Mouse (Mus musculus) frontal cortex, postnatal 36 days (tissue): ENCODE results near the gene Ppp6r1.

Experiments
- DNase-seq, 2 experiments: peaks; one replicate each; pipeline ENCODE4 v3.0.0; 2022; ENCODE audit warnings: low spot score in 2 of 2

Ppp6r1 gene

DNA sequence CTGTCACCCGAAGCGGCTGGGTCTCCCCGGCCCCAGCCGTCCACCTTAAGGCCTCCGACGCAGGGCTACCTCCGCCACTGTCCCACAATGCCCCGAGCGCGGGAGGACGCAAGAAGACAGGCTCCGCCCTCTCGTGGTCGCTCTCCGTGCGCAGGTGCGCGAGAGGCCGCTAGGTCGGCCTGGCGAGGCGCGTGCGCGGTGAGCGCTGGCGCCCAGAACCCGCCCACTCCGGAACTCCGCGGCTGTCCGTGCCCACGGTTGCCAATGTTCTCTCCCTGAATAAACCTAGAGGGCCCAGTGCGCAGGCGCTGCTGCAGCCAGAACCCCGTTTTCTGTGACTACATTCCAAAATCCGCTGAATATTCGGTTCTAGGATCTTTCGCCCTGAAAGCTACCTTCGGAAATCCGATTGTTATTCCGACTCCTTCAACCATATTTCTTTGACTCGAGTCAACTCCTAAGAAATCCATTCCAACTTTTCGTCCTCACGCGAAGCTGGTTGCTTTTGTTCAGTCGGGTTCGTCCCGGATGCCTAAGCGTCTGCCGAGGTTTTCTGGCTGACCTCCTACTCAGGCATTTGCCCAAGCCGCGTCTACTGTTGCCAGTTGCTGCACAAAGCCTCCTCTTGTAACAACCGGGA is at the start of gene Ppp6r1:
Gene Ppp6r1 (minus strand): TSS at position 108 of the 640 bp plus-strand sequence.
- DNase-seq: peak; percentile 98 to 99

DNA sequence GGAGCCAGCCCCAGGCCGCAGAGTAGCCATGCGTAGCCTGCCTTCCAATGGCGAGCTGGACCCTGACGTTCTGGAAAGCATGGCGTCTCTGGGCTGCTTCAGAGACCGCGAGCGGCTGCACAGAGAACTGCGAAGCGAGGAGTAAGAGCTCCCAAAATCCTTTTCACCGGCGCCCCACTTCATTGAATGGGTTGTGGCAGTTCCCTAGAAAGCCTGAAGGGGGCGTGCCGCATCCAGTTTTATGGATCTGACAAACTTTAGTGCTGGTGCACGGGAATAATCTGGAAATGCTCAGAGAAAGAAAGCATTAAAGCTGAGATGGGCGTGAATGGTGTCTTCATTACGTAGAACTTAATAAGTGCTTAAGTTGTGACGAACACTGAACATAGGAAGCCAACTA is 46.3 kb upstream of the Ppp6r1 start:
- peak in 1 of 2 experiments; percentile 31 for DNase-seq

DNA sequence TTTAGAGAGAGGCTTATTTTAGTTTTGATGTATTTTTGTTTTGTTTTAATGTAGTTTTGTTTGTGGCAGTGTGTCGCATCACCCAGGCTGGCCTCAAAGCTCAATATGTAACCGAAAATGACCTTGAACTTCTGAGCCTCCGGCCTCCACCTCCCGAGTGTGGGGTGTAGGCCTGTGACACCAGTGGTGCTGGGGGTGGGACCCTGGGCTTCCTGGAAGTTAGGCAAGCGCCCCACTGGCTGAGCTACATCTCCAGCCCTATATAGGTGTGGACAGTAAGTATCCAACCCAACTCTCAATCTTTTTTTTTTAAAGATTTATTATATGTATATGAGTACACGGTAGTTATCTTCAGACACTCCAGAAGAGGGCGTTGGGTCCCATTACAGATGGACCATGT is 44.4 kb upstream of the Ppp6r1 start:
- no peak for DNase-seq

DNA sequence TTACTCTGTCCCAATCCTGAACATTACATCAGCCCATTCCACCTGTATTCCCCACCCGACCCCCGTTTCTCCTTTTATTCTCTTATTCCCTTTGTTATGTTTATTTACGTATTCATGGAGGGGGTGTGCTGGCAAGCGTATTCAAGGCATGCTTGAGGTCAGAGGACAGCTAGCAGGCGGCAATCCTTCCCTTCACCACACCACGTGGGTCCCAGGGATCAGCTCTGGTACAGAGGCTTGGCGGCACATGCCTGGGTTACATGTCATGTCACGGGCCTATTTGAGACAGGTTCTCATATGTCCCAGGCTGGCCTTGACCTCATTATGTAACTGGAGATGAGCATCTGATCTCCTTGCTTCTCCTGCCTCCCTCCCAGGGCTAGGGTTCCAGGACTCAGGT is 43.5 kb upstream of the Ppp6r1 start:
- DNase-seq: no peak

DNA sequence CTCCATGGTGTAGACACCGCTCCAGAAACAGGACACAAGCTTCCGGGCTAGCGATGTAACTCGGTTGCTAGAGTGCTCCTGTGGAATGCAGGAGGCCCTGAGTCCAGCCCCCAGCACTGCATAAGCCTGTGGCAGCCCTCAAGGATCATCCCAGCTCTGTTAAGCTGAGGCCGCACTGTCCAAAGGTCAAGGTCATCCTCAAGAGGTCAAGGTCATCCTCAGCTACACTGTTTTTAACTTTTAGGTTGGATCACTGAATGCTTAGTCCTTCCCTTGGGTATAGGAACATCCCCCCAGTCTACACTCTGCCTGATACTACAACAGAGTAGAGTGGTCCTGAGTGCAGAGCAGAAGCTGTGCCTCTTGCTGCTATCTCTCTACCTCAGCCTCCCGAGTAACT is 34.2 kb upstream of the Ppp6r1 start:
- no peak for DNase-seq

DNA sequence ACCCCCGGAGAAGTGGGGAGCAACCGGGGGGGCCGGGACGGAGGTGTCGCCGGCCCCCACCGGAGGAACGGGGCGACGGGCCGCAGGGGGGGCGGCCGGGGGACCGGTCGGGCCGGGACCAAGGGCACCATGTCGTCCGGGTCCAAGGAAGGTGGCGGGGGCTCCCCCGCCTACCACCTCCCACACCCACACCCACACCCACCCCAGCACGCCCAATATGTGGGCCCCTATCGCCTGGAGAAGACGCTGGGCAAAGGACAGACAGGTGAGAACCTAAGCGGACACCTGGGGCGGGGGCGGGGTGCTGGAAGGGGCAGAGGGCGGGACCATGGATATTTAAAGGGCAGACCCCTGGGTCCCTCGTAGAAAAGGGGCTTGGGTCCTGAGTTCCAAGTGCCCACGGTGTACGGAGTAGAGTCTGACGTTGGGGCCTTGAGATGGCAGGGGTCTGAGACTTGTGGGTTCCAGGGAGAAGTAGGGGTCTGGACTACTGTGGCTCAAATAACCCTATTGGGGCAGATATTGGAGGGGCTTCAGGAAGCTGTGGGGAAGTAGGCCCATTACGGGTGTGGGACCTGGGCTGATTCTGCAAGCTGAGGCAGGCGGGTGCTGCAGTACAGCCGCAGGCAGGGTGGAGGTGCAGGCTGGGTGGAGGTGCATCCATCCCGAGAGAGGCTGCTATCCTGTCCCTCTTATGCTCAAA is 32.3 kb upstream of the Ppp6r1 start:
- peak in 1 of 2 experiments; percentile 38 for DNase-seq

DNA sequence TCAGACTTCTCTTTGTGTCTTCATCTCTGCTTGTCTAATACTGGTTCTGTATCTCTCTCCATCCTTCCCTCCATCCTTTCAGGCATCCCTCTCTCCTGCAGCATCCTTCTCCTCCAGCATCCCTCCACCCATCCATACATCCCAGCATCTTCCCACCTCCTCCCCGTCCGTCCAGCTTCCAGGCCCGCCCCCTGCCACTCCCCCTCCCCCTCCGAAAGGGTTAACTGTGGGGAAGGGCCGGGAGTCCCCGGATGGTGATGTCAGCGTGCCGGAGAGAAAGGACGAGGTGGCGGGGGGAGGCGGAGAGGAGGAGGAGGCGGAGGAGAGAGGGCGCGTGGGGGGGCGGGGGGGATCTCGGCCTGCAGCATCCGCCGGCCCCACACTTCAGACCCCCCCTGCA is 31.6 kb upstream of the Ppp6r1 start, which contains the start of gene Brsk1:
Gene Brsk1 (plus strand): TSS at position 218 of the 400 bp plus-strand sequence.
- peak; percentile 79 for DNase-seq

DNA sequence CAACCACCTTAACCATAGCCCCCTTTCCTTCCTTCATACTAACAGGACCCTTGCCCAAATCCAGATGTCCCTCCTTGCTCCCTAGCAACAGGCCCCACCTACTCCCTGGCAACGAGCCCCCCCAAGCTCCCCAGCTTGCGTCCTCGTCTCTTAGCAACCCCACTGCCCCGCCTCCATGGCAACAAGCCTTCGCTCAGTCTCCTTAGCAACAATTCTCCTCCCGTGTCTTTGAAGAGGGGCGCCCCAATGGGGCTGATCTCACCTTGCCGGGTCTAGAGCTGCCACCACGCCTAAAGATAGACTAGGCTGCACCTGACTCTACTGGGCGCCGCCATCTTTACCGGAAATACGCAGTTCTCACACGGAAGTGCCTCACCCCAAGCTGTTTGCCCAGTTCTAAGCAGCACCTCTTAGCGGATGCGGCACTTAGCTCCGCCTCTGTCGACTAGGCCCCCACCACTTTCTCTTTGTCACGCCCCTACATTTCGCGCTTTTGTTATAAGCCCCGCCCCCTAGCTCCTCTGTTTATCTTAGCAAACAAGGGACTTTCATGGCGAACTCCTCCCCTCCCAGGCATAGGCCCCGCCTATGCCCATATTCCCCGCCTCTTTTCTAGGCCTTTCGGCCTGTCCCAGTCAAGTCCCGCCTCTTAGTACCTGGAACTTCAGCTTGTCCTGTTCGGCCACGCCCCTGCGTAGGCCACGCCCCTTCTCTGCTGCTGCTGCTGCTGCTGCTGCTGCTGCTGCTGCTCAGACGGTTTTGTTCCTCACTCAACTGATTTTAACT is 26.0 kb upstream of the Ppp6r1 start, which contains the start of gene Hspbp1:
Gene Hspbp1 (minus strand): TSS at position 437 of the 786 bp plus-strand sequence.
- DNase-seq: peak; percentile 90 to 91

DNA sequence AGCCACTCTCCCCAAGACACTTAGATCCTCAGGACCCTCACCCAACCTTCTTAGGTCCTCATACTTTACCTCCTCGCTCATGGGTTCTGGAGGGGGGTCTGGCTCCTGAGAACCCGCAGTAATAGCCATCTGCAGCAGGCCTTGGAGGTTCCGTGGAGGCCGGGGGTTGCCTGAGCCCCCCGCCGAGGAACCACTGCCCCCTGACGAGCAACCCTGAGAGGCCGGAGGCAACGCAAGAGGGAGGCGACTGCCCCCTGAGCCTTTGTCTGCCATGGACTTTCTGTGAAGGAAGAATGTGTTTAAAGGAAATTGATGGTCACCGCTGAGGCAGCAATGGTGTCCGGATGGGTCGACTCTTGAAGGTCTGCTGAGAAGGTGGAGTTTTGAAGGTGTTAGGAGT is 25.4 kb upstream of the Ppp6r1 start:
- peak in 1 of 2 experiments; percentile 21 for DNase-seq

DNA sequence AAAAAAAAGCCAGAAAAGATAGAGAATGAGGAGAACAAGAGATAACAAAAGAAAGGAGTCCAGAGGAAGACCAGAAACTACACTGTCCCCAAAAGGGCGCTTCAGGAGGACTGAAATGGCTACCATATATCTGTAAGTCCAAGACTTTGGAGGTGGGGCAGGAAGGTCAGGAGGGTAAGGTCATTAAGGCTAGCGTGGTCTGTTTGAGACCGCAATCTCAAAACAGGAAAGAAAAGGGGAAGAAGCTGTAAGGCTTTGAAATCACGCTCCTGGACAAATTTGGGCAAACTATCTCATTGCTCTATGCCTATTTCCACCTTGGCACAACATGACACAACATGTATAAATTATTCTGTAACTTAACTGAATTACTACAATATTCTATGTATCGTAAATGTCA is 24.5 kb upstream of the Ppp6r1 start:
- no peak for DNase-seq

DNA sequence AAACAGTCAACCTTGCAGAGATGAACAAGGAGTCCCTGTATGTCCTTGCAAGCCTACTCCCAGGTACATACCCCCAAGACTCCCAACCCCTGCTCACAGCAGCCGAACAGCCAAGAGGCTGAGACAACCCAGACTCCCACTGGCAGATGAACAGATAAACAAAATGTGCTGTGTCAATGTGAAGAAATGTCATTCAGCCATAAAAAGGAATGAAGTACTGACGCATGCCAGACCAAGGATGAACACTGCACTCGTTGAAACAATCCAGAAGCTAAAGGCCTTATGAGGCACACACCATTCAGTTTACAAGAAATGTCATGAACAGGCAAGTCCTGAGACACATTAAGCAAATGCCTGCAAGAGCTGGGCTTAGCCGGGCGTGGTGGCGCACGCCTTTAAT is 16.4 kb upstream of the Ppp6r1 start:
- DNase-seq: no peak

DNA sequence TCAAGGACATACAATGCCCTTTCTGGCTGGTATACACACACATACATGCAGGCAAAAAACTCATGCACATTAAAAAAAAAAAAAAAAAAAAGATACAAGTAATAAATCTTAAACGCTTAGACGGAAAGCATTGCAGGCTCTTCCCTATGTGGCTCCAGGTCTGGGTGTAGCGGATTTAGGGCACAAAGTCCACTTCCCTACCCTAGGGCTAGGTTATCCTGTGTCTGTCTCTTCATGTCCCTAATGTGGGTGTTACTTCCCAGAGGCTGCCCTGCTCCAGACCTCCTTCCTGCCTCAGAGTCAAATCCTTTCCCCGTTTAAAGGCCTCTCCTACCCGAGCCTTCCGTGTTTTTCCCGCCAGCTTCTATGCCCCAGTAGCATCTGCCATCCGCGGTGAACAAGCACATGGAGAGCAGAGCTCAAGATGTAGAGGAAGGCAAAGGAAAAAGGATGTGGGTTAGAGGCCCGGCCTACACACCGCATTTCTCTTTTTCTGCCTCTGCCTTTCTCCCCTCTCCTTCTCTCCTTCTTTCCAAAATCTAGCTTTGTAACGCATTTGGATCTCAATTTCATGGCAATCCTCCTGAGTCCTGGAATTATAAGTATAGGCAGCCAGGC is 15.4 kb upstream of the Ppp6r1 start:
- DNase-seq: no peak

DNA sequence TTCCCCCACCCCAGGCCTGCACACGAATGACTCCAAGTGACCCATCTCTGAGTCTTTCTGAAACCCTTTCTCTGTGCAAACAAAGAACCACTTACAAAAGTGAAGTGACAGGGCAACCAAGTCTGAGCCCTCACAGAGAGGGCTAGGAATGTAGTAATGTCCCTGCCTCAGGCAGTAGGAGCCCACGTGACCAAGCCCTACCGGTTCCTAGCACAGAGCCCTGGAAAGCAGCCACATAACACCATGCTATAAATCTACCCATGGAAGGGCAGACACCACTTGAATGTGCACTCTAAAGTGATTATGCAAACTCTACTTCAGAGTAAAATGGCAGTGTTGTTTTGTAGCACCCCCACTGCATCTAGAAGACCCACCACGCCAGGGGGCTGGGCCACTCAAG is 13.1 kb upstream of the Ppp6r1 start:
- DNase-seq: no peak

DNA sequence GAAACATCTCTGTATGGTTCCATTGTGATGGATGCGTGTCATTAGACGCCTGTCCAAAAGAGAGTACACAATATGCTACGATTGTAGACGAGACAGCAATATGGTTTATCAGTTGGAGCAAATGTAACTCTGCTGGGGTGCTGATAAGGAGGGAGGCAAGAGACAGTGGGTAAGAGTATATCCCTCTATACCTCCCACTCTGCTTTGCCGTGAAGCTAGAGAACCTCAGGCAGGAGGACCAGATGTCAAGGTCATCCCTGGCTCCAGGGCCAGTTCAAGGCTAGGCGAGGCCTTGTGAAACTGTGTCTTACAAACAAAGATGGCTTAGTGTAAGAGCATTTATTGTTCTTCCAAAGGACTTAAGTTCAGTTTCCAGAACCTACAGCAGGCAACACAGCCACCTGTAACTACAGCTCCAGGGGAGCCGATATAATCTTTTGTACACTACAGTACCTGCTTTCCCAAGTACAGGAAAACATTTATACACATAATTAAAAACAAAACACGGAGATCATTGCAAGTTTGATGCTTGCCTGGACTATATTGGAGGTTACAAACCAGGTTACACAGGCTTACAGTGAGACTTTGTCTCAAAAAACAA is 11.9 kb upstream of the Ppp6r1 start:
- no peak for DNase-seq

DNA sequence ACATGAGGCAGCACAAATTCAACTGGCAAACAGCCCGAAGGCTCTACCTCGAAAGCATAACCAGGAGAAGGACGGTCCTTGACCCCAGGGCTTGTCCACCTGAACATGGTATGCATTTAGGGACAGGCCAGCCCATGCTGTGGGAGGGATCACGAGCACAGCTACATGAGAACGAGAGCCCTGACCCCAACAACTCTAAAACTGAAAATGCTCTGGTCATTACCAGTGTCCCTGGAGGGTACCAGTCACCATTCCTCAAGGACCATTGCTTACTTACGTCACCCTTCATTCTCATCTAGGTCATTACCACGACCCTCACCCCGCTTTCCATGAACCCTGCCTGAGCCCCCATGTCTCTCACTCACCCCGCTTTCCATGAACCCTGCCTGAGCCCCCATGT is 10.3 kb upstream of the Ppp6r1 start:
- no peak for DNase-seq

DNA sequence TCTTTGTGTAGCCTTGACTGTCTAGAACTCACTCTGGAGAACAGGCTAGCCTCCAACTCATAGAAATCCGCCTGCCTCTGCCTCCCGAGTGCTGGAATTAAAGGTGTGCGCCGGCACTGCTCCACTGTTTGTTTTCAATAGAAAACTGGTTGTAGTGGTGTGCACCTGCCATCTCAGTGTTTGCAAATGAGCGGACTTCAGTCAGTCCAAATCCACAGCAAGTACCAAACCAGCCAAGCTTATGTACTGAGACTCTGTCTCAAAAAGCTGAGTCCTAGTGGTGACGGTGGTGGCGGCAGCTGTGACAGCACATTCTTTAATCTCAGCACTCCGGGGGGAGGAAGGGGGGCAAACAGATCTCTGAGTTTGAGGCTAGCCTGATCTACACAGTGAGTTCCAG is 9.7 kb upstream of the Ppp6r1 start:
- no peak for DNase-seq

DNA sequence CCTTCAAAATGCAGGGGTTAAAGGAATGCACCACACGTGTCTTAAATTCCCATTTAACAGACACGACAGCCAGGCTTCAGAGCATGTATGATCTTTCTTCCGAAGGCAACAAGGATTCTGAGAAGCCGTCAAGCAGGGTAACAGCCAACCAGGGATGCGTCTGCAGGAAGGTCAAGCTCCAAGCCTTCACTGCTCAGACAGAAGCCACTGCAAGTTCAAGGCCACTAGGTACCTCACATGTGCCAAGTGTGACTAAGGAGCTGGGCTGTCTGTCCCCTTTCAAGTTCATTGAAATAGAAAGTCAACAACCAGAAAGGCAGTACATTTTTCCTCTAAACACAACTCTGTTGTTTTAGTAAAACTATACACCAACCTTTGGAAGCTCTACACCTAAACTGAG is 8.1 kb upstream of the Ppp6r1 start:
- DNase-seq: no peak

DNA sequence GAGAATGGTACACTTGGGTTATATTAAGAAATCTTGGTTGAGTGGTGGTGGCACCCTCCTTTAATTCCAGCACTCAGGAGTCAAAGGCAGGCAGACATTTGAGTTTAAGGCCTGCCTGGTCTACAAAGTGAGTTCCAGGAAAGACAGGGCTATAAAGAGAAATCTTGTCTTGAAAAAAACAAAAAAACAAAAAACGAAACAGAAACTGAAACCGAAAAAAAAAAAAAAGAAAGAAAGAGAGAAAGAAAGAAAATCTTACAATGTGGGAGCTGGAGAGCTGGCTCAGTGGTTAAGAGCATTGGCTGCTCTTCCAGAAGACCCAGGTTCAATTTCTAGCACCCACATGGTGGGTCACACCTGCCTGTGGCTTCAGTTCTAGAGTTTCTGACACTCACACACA is 4.9 kb upstream of the Ppp6r1 start:
- DNase-seq: no peak

DNA sequence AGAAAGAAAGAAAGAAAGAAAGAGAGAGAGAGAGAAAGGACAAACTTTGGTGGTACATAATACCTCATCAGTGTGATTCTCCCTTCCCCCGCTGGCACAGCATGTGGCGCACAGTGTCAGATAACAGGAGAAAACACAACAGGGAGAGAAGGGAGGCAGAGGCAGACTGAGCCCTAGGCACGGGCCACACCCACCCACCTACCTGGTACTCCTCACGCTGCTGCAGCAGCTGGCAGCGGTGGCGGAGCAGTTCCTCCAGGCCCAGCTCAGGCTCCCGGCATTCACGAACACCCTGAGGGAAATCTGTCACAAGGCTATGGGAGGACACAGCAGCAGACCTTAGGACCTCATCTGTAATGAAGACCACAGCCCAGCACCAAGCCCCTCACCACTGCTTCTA is 4.4 kb upstream of the Ppp6r1 start:
- DNase-seq: no peak

DNA sequence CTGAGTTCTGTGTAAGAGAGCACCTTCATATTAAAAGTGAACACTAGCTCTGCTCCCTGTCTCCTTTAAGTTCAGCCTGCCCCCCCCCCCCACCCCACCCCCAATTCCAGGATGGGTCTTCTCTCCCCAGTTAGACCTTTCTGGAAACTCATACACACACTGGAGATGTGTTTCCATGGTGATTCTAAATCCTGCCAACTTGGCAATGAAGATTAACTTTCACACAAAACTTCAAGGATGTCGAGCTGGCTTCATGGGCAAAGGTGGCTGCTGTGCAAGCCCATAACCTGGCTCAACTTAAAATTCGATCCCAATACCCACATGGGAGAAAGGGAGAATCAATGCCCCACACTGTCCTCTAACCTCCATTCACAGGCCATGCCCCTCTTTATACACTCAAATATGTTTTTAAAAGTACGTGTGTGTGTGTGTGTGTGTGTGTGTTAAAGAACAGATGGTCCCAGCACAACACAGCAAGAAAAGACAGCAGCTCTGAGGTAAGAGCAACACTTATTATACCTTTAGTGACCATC is 1.2 kb upstream of the Ppp6r1 start:
- peak in 1 of 2 experiments; percentile 26 for DNase-seq

DNA sequence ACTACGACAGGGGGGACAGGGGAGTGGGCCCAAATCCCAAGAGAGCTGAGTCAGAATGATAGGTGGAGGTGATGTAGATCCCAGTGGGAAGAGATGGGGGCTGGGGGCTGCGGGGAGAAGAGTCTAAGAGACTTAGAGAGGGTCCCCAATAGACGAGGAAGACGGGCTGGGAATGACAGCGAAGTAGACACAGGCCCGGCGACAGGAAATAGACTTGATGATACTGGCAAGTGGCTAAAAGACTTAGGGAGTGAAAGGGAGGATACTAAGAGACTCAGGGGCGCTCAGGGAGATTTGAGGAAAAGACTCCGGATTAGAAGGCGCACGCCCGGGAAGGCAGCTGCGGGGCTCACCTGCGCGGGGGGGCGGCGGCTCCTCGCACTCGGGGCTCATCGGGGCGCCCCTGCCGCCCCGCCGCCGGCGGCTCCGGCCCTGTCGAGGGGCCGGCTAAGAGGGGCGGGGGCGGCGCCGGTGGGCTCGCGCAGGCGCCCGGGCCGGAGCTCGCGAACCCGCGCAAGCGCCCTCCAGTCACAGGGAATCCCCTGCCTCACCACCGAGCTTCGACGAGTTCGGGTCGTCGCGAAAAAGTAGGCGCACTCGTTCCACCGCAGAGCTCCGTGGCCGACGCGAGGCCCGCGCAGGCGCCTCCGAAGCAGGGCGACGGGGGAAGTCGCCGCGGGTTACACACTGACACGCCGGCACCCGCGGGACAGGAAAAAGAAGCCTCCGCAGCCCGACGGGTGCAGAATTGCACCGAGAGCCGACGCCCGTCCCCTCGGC is 501 bp downstream of the Ppp6r1 start:
- DNase-seq: no peak
